Mouse (Mus musculus): ENCODE measurements at regions not wholly inside any gene's neighbourhood (a gene's known extent, or its start where the extent isn't known, plus 50 kb on each side); places are given as distances from the start of the nearest gene placed in this dataset.
"Not testable (repeated sequence)": the region's sequence is repeated elsewhere in the genome, so short reads cannot be mapped to it uniquely, and the experiment has no call there.

- H3K36me3 ChIP-seq, result no peaks in the 10 kb centered on the region
- H3K4me3 ChIP-seq (replicated peaks), result no peak overlapping the region
- ATAC-seq, result no peak
- no peak overlapping the region for H3K4me2 ChIP-seq (replicated peaks)
- H3K27ac ChIP-seq, result no peak overlapping the region
- no peaks in the 10 kb centered on the region for H3K9me3 ChIP-seq
- no peaks in the 10 kb centered on the region for H3K4me1 ChIP-seq (replicated peaks)
- H3K9ac ChIP-seq (replicated peaks), result no peak overlapping the region
- H3K27me3 ChIP-seq, result no peaks in the 10 kb centered on the region
Observed at GRCm38 (mm10) chr6:9498921-9499320, 550.7 kb downstream of the Nxph1 start.

GRCm38 (mm10) chr6:9534395-9534794 is 586.2 kb downstream of the Nxph1 start:
- Histone ChIP-seq H3K36me3 (no peaks in the 10 kb centered on the region), H3K27me3 (no peaks in the 10 kb centered on the region), H3K9me3 (no peaks in the 10 kb centered on the region), H3K4me3 (replicated peaks) (no peak overlapping the region), H3K4me2 (replicated peaks) (no peak overlapping the region), H3K4me1 (replicated peaks) (no peaks in the 10 kb centered on the region), H3K27ac (no peak overlapping the region), H3K9ac (replicated peaks) (no peak overlapping the region)
- ATAC-seq, result no peak
- 75% methylated on average over 3 of the region's 3 CpGs for WGBS

- H3K36me3 ChIP-seq, result no peaks in the 10 kb centered on the region
- no peak for ATAC-seq
- H3K9me3 ChIP-seq, result no peaks in the 10 kb centered on the region
- H3K9ac ChIP-seq (replicated peaks), result no peak overlapping the region
- H3K4me1 ChIP-seq (replicated peaks), result no peaks in the 10 kb centered on the region
- no peak overlapping the region for H3K27ac ChIP-seq
- 63% methylated on average over 2 of the region's 2 CpGs for WGBS
- no peak overlapping the region for H3K4me3 ChIP-seq (replicated peaks)
- no peak overlapping the region for H3K4me2 ChIP-seq (replicated peaks)
- H3K27me3 ChIP-seq, result no peaks in the 10 kb centered on the region
Observed at GRCm38 (mm10) chr6:9538737-9539136, 590.5 kb downstream of the Nxph1 start.

GRCm38 (mm10) chr6:9550096-9550939 is 602.1 kb downstream of the Nxph1 start:
- WGBS, result 74% methylated on average over 3 of the region's 3 CpGs
- ATAC-seq, result no peak

GRCm38 (mm10) chr6:9563290-9564044 is 615.2 kb downstream of the Nxph1 start:
- ATAC-seq, result no peak
- Histone ChIP-seq H3K27ac (no peak overlapping the region), H3K27me3 (no peaks in the 10 kb centered on the region), H3K4me1 (replicated peaks) (no peaks in the 10 kb centered on the region), H3K9me3 (no peaks in the 10 kb centered on the region), H3K36me3 (no peaks in the 10 kb centered on the region), H3K4me3 (replicated peaks) (no peak overlapping the region), H3K4me2 (replicated peaks) (no peak overlapping the region), H3K9ac (replicated peaks) (no peak overlapping the region)
- 85% methylated on average over 6 of the region's 6 CpGs for WGBS

More at GRCm38 (mm10) chr6:9550096-9550939, 602.1 kb downstream of the Nxph1 start:
- Histone ChIP-seq H3K4me1 (replicated peaks) (no peaks in the 10 kb centered on the region), H3K27ac (no peak overlapping the region), H3K4me2 (replicated peaks) (no peak overlapping the region), H3K9ac (replicated peaks) (no peak overlapping the region), H3K27me3 (no peaks in the 10 kb centered on the region), H3K36me3 (no peaks in the 10 kb centered on the region), H3K9me3 (no peaks in the 10 kb centered on the region), H3K4me3 (replicated peaks) (no peak overlapping the region)

- Histone ChIP-seq H3K4me3 (replicated peaks) (no peak overlapping the region), H3K4me2 (replicated peaks) (no peak overlapping the region), H3K27ac (0 out of 2 replicates have a peak overlapping the region, but pooled peaks have one; percentile 42), H3K4me1 (replicated peaks) (0 out of 2 replicates have a peak, but pooled peaks cover 5% of the 10 kb centered on the region), H3K9me3 (no peaks in the 10 kb centered on the region), H3K27me3 (no peaks in the 10 kb centered on the region), H3K9ac (replicated peaks) (no peak overlapping the region), H3K36me3 (no peaks in the 10 kb centered on the region)
- peak; percentile 56; the same call in 1 of the 2 replicates for ATAC-seq
- WGBS, result 38% methylated on average over 4 of the region's 4 CpGs
Observed at GRCm38 (mm10) chr6:9571787-9572186, 623.6 kb downstream of the Nxph1 start.

- WGBS, result 85% methylated on average over 1 of the region's 1 CpGs
- no peak for ATAC-seq
Observed at GRCm38 (mm10) chr6:9593391-9593790, 645.2 kb downstream of the Nxph1 start.

GRCm38 (mm10) chr6:9599418-9599817 is 651.2 kb downstream of the Nxph1 start:
- no peaks in the 10 kb centered on the region for H3K27me3 ChIP-seq
- WGBS, result 86% methylated on average over 3 of the region's 3 CpGs
- H3K4me2 ChIP-seq (replicated peaks), result no peak overlapping the region
- H3K9ac ChIP-seq (replicated peaks), result no peak overlapping the region
- H3K4me3 ChIP-seq (replicated peaks), result no peak overlapping the region
- H3K27ac ChIP-seq, result no peak overlapping the region
- H3K9me3 ChIP-seq, result no peaks in the 10 kb centered on the region
- no peak for ATAC-seq
- H3K4me1 ChIP-seq (replicated peaks), result no peaks in the 10 kb centered on the region
- H3K36me3 ChIP-seq, result no peaks in the 10 kb centered on the region

More at GRCm38 (mm10) chr6:9593391-9593790, 645.2 kb downstream of the Nxph1 start:
- no peak overlapping the region for H3K4me2 ChIP-seq (replicated peaks)
- H3K27ac ChIP-seq, result no peak overlapping the region
- H3K4me3 ChIP-seq (replicated peaks), result no peak overlapping the region
- no peaks in the 10 kb centered on the region for H3K9me3 ChIP-seq
- no peaks in the 10 kb centered on the region for H3K27me3 ChIP-seq
- no peak overlapping the region for H3K9ac ChIP-seq (replicated peaks)
- H3K4me1 ChIP-seq (replicated peaks), result no peaks in the 10 kb centered on the region
- no peaks in the 10 kb centered on the region for H3K36me3 ChIP-seq

GRCm38 (mm10) chr6:9633931-9634330 is 685.7 kb downstream of the Nxph1 start:
- WGBS, result 54% methylated on average over 2 of the region's 2 CpGs
- Histone ChIP-seq H3K4me2 (replicated peaks) (no peak overlapping the region), H3K4me3 (replicated peaks) (no peak overlapping the region), H3K4me1 (replicated peaks) (no peaks in the 10 kb centered on the region), H3K27me3 (no peaks in the 10 kb centered on the region), H3K27ac (no peak overlapping the region), H3K9me3 (no peaks in the 10 kb centered on the region), H3K36me3 (no peaks in the 10 kb centered on the region), H3K9ac (replicated peaks) (no peak overlapping the region)
- ATAC-seq, result no peak

- H3K36me3 ChIP-seq; H3K4me2 ChIP-seq (replicated peaks); ATAC-seq; H3K4me1 ChIP-seq (replicated peaks); H3K4me3 ChIP-seq (replicated peaks); H3K9ac ChIP-seq (replicated peaks); H3K27me3 ChIP-seq; H3K27ac ChIP-seq; H3K9me3 ChIP-seq: not testable (repeated sequence)
- WGBS, result 95% methylated on average over 2 of the region's 2 CpGs
Observed at GRCm38 (mm10) chr6:9643456-9643855, 695.2 kb downstream of the Nxph1 start.

- not testable (repeated sequence) for H3K36me3 ChIP-seq; H3K4me3 ChIP-seq (replicated peaks); ATAC-seq; H3K9me3 ChIP-seq; H3K27me3 ChIP-seq; H3K4me2 ChIP-seq (replicated peaks); H3K4me1 ChIP-seq (replicated peaks); H3K27ac ChIP-seq; H3K9ac ChIP-seq (replicated peaks)
- 83% methylated on average over 2 of the region's 2 CpGs for WGBS
Observed at GRCm38 (mm10) chr6:9643926-9644325, 695.7 kb downstream of the Nxph1 start.

- no peaks in the 10 kb centered on the region for H3K27me3 ChIP-seq
- 88% methylated on average over 7 of the region's 7 CpGs for WGBS
- no peak for ATAC-seq
Observed at GRCm38 (mm10) chr6:9659672-9660071, 711.4 kb downstream of the Nxph1 start.

More at GRCm38 (mm10) chr6:9659672-9660071, 711.4 kb downstream of the Nxph1 start:
- H3K27ac ChIP-seq, result no peak overlapping the region
- H3K4me3 ChIP-seq (replicated peaks), result no peak overlapping the region
- H3K36me3 ChIP-seq, result no peaks in the 10 kb centered on the region
- H3K4me2 ChIP-seq (replicated peaks), result no peak overlapping the region
- H3K9ac ChIP-seq (replicated peaks), result no peak overlapping the region
- H3K4me1 ChIP-seq (replicated peaks), result no peaks in the 10 kb centered on the region
- no peaks in the 10 kb centered on the region for H3K9me3 ChIP-seq
